Mouse (Mus musculus) liver, postnatal 0 days (tissue): Measurements from ENCODE around the gene Dglucy. TPM values are rescaled to one million over a fixed set of nuclear protein-coding genes. Genes with fewer than 3 reads are reported as not detected.

ENCODE experiments used
- ATAC-seq: fragments of 200-750 bp; cut with Nextera tagmentation; 2 replicates; pipeline ENCODE4 v1.8.0; 2017; ENCODE audit warnings: mild to moderate bottlenecking, moderate library complexity
- DNase-seq: peaks from one replicate; pipeline ENCODE4 v3.0.0-alpha.2; 2016
- H3K27ac ChIP-seq: fragments of 300-500 bp; sonication (generic); 2 replicates; pipeline ENCODE4 v1.5.1; 2014; ENCODE audit warnings: antibody characterized with exemption, moderate library complexity, mild to moderate bottlenecking, low read depth
- H3K27me3 ChIP-seq: fragments of 300-500 bp; sonication (generic); 2 replicates; pipeline ENCODE4 v1.6.1; 2014; ENCODE audit warnings: low read length, control low read depth, mixed read lengths; ENCODE audit not compliant: insufficient read depth
- H3K36me3 ChIP-seq: fragments of 300-500 bp; sonication (generic); replicated peaks from 2 replicates; pipeline ENCODE4 v1.6.1; 2014; ENCODE audit warnings: mild to moderate bottlenecking, control low read depth, low read length, moderate library complexity, mixed read lengths; ENCODE audit not compliant: insufficient read depth
- H3K4me1 ChIP-seq: fragments of 300-500 bp; sonication (generic); 2 replicates; pipeline ENCODE4 v1.6.1; 2014; ENCODE audit warnings: antibody characterized with exemption, mild to moderate bottlenecking, control low read depth; ENCODE audit not compliant: insufficient read depth
- H3K4me2 ChIP-seq: fragments of 300-500 bp; sonication (generic); 2 replicates; pipeline ENCODE4 v1.6.1; 2014; ENCODE audit warnings: low read depth, mild to moderate bottlenecking, low read length, moderate library complexity, mixed read lengths
- H3K4me3 ChIP-seq: fragments of 300-500 bp; sonication (generic); 2 replicates; pipeline ENCODE4 v1.5.1; 2014; ENCODE audit warnings: low read depth, low read length
- H3K9ac ChIP-seq: fragments of 300-500 bp; sonication (generic); replicated peaks from 2 replicates; pipeline ENCODE4 v1.6.1; 2014; ENCODE audit warnings: mild to moderate bottlenecking, moderate library complexity
- H3K9me3 ChIP-seq: fragments of 300-500 bp; sonication (generic); 2 replicates; pipeline ENCODE4 v1.6.1; 2016; ENCODE audit warnings: mild to moderate bottlenecking, control low read depth, low read length, mixed read lengths
- CTCF ChIP-seq: sonication (generic); IDR thresholded peaks from 2 replicates; pipeline ENCODE4 v1.5.1; 2016; ENCODE audit warnings: antibody characterized with exemption, low read depth
- EP300 ChIP-seq: IDR thresholded peaks from 2 replicates; pipeline ENCODE4 v1.6.1; 2016; ENCODE audit warnings: antibody characterized with exemption, low read depth, mild to moderate bottlenecking
- WGBS: fragments of 180-500 bp; shearing (Covaris S2); extraction: QIAGEN DNeasy Blood & Tissue Kit; methylation state at CpG from one replicate; pipeline ENCODE4 v1.1.7; 2014; ENCODE audit not compliant: insufficient replicate concordance; 5-methylcytosine and 5-hydroxymethylcytosine counted together
- polyA plus RNA-seq: library from polyadenylated mRNA; unstranded; fragments of >200 nt; fragmentation: Nextera tagmentation; extraction: Ambion mirVana; gene quantifications from 2 replicates; pipeline ENCODE4 v1.2.1, GENCODE M21; 2015

Dglucy gene
- polyA plus RNA-seq, 1 experiment from 2014 or later: 1.9 TPM

DNA sequence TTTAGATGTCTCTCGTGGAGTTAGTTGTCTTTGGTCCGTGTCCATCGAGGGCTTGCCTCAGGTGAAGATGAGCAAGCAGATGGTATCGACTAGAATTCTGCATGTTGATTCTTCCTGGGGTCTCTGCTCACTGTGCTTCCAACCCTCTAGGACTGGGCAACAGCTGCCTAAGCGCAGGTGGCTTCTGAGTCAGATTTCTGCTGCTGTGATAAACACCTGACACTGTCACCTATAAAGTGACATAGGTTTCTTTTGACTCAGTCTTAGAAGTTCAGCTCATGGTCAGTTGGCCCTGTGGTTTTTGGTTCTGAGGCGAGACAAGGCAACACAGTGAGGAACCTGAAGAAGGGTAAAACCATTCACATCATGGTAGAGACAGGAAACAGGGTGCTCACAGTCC, 9.0 kb upstream of the Dglucy start:
- TF ChIP-seq CTCF (no peak), EP300 (no peak)
- Histone ChIP-seq H3K4me3 (no peak overlapping the region), H3K27ac (no peak overlapping the region), H3K4me1 (peaks cover 5% of the 10 kb centered on the region), H3K27me3 (no peaks in the 10 kb centered on the region), H3K36me3 (no peaks in the 10 kb centered on the region), H3K9ac (no peak overlapping the region), H3K9me3 (no peaks in the 10 kb centered on the region), H3K4me2 (no peak overlapping the region)
- DNase-seq (no peak), ATAC-seq (no peak)
- WGBS: 77% methylated on average over 6 of the region's 6 CpGs

- 67% methylated on average over 3 of the region's 3 CpGs for WGBS
- H3K4me3 ChIP-seq: no peak overlapping the region
- peaks cover 5% of the 10 kb centered on the region for H3K4me1 ChIP-seq
- H3K27me3 ChIP-seq: no peaks in the 10 kb centered on the region
- H3K36me3 ChIP-seq: no peaks in the 10 kb centered on the region
- DNase-seq (no peak), ATAC-seq (no peak)
- H3K27ac ChIP-seq: no peak overlapping the region
- no peak overlapping the region for H3K4me2 ChIP-seq
- no peak for TF ChIP-seq EP300
- no peak for TF ChIP-seq CTCF
- no peak overlapping the region for H3K9ac ChIP-seq
- no peaks in the 10 kb centered on the region for H3K9me3 ChIP-seq
Observed at GRCm38 (mm10) chr12:100770765-100771164, 8.1 kb upstream of the Dglucy start.

- no peak for TF ChIP-seq EP300
- peak; percentile 59 for TF ChIP-seq CTCF
- H3K4me3 ChIP-seq: no peak overlapping the region
- H3K27me3 ChIP-seq: no peaks in the 10 kb centered on the region
- H3K9me3 ChIP-seq: no peaks in the 10 kb centered on the region
- DNase-seq (no peak), ATAC-seq (no peak)
- H3K9ac ChIP-seq: no peak overlapping the region
- H3K36me3 ChIP-seq: no peaks in the 10 kb centered on the region
- no peak overlapping the region for H3K27ac ChIP-seq
- 29% methylated on average over 7 of the region's 7 CpGs for WGBS
- peaks cover 16% of the 10 kb centered on the region for H3K4me1 ChIP-seq
- H3K4me2 ChIP-seq: no peak overlapping the region
Observed at GRCm38 (mm10) chr12:100772230-100772984, 6.5 kb upstream of the Dglucy start.

- Histone ChIP-seq H3K27ac (no peak overlapping the region), H3K9ac (no peak overlapping the region), H3K27me3 (no peaks in the 10 kb centered on the region), H3K4me2 (no peak overlapping the region), H3K4me1 (peaks cover 23% of the 10 kb centered on the region), H3K9me3 (no peaks in the 10 kb centered on the region), H3K36me3 (no peaks in the 10 kb centered on the region), H3K4me3 (no peak overlapping the region)
- WGBS: 73% methylated on average over 7 of the region's 7 CpGs
- ATAC-seq (no peak), DNase-seq (no peak)
- no peak for TF ChIP-seq EP300
- no peak for TF ChIP-seq CTCF
Observed at GRCm38 (mm10) chr12:100774756-100775155, 4.1 kb upstream of the Dglucy start.

DNA sequence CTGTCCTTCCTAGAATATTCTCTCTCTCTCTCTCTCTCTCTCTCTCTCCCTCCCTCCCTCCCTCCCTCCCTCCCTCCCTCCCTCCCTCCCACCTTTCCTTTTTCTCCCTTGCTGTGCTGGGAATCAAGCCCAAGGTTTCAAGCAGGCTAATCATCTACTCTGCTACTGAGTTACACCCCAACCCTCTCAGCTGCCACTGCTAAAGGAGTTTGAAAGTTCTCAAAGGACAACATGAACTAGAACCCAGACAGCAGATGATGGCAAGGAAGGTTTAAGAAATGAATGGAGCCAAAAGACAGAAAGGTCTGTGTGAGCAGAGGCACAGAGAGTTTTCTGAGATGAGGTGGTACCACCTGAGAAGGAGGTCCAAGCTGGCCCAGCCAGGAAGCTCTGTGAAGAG, 3.6 kb upstream of the Dglucy start:
- no peak for DNase-seq
- Histone ChIP-seq H3K36me3 (no peaks in the 10 kb centered on the region), H3K27me3 (no peaks in the 10 kb centered on the region), H3K9me3 (no peaks in the 10 kb centered on the region), H3K4me3 (no peak overlapping the region), H3K4me1 (peaks cover 25% of the 10 kb centered on the region), H3K4me2 (no peak overlapping the region), H3K9ac (no peak overlapping the region), H3K27ac (no peak overlapping the region; the same call in 1 of the 2 replicates)
- ATAC-seq: no peak
- TF ChIP-seq EP300 (no peak), CTCF (no peak)

GRCm38 (mm10) chr12:100775911-100776581, 2.8 kb upstream of the Dglucy start:
- Histone ChIP-seq H3K36me3 (no peaks in the 10 kb centered on the region), H3K4me1 (peaks cover 25% of the 10 kb centered on the region), H3K9ac (no peak overlapping the region), H3K4me3 (no peak overlapping the region), H3K4me2 (no peak overlapping the region), H3K27ac (peak overlapping the region; percentile 55), H3K9me3 (no peaks in the 10 kb centered on the region), H3K27me3 (no peaks in the 10 kb centered on the region)
- ATAC-seq (no peak), DNase-seq (peak; percentile 23)
- WGBS: 41% methylated on average over 8 of the region's 8 CpGs
- TF ChIP-seq CTCF: no peak
- TF ChIP-seq EP300: no peak
